Mouse (Mus musculus) heart, adult 9 months (tissue): Measurements from ENCODE around the gene Tmpo.
A peak's percentile ranks its signal among the peaks of the same experiment; 100 is the strongest.
"Not testable (repeated sequence)": the region's sequence is repeated elsewhere in the genome, so short reads cannot be mapped to it uniquely, and the experiment has no call there.

Source experiments
- DNase-seq, 2 experiments: peaks; one replicate each; pipeline ENCODE4 v3.0.0; 2022; ENCODE audit warnings: low spot score in 2 of 2

Tmpo gene

GRCm38 (mm10) chr10:91185721-91186120 is 4.6 kb upstream of the Tmpo start:
- DNase-seq, result no peak

GRCm38 (mm10) chr10:91184893-91185292 is 3.8 kb upstream of the Tmpo start:
- DNase-seq, result not testable (repeated sequence)

- no peak for DNase-seq
Observed at GRCm38 (mm10) chr10:91183316-91183715, 2.2 kb upstream of the Tmpo start.

- DNase-seq, result peak in 1 of 2 experiments; percentile 49
Observed at GRCm38 (mm10) chr10:91182291-91182990, 1.3 kb upstream of the Tmpo start.

- DNase-seq, result peak; percentile 98 to 99
Observed at GRCm38 (mm10) chr10:91181461-91182288, 560 bp upstream of the Tmpo start.

- no peak for DNase-seq
Observed at GRCm38 (mm10) chr10:91180301-91180700, 814 bp downstream of the Tmpo start.

- no peak for DNase-seq
Observed at GRCm38 (mm10) chr10:91179834-91180233, 1.3 kb downstream of the Tmpo start.

- DNase-seq, result no peak
Observed at GRCm38 (mm10) chr10:91177201-91177600, 3.9 kb downstream of the Tmpo start.

GRCm38 (mm10) chr10:91172329-91173100 is 8.6 kb downstream of the Tmpo start:
- DNase-seq, result no peak

GRCm38 (mm10) chr10:91171455-91172328 is 9.4 kb downstream of the Tmpo start:
- peak; percentile 95 to 96 for DNase-seq

- no peak for DNase-seq
Observed at GRCm38 (mm10) chr10:91171041-91171440, 10.1 kb downstream of the Tmpo start.

- peak; percentile 78 to 84 for DNase-seq
Observed at GRCm38 (mm10) chr10:91170143-91170941, 10.8 kb downstream of the Tmpo start.

- no peak for DNase-seq
Observed at GRCm38 (mm10) chr10:91169414-91170065, 11.6 kb downstream of the Tmpo start.

- no peak for DNase-seq
Observed at GRCm38 (mm10) chr10:91167352-91167751, 13.8 kb downstream of the Tmpo start.

GRCm38 (mm10) chr10:91166890-91167289 is 14.2 kb downstream of the Tmpo start:
- peak in 1 of 2 experiments; percentile 65 for DNase-seq

GRCm38 (mm10) chr10:91165850-91166249 is 15.3 kb downstream of the Tmpo start:
- no peak for DNase-seq

GRCm38 (mm10) chr10:91164491-91164890 is 16.6 kb downstream of the Tmpo start:
- DNase-seq, result no peak

GRCm38 (mm10) chr10:91162511-91163163 is 18.5 kb downstream of the Tmpo start:
- DNase-seq, result no peak

GRCm38 (mm10) chr10:91162077-91162476 is 19.0 kb downstream of the Tmpo start:
- DNase-seq, result no peak
